Mouse (Mus musculus) forebrain, embryonic 13.5 days (tissue): ENCODE measurements at regions not wholly inside any gene's neighbourhood (a gene's known extent, or its start where the extent isn't known, plus 50 kb on each side); places are given as distances from the start of the nearest gene placed in this dataset.
A peak's percentile ranks its signal among the peaks of the same experiment; 100 is the strongest.

Experiments used
- ATAC-seq: fragments of 200-750 bp; cut with Nextera tagmentation; 2 replicates; pipeline ENCODE4 v1.8.0; 2017
- H3K27ac ChIP-seq: fragments of 300-500 bp; sonication (generic); 2 replicates; pipeline ENCODE4 v1.5.1; 2015; ENCODE audit warnings: inconsistent platforms, mild to moderate bottlenecking, moderate library complexity
- H3K27me3 ChIP-seq: fragments of 300-500 bp; sonication (generic); 2 replicates; pipeline ENCODE4 v1.6.1; 2015; ENCODE audit warnings: mild to moderate bottlenecking, inconsistent platforms
- H3K36me3 ChIP-seq: fragments of 300-500 bp; sonication (generic); 2 replicates; pipeline ENCODE4 v1.6.1; 2015; ENCODE audit warnings: mild to moderate bottlenecking, inconsistent platforms; ENCODE audit not compliant: poor library complexity, severe bottlenecking
- H3K4me1 ChIP-seq: fragments of 300-500 bp; sonication (generic); 2 replicates; pipeline ENCODE4 v1.6.1; 2015; ENCODE audit warnings: inconsistent platforms
- H3K4me2 ChIP-seq: fragments of 300-500 bp; sonication (generic); 2 replicates; pipeline ENCODE4 v1.6.1; 2015; ENCODE audit warnings: inconsistent platforms, mild to moderate bottlenecking, moderate library complexity
- H3K4me3 ChIP-seq: fragments of 300-500 bp; sonication (generic); 2 replicates; pipeline ENCODE4 v1.5.1; 2015; ENCODE audit warnings: mild to moderate bottlenecking, inconsistent platforms
- H3K9ac ChIP-seq: fragments of 300-500 bp; sonication (generic); 2 replicates; pipeline ENCODE4 v1.6.1; 2015; ENCODE audit warnings: mild to moderate bottlenecking, inconsistent platforms
- H3K9me3 ChIP-seq: fragments of 300-500 bp; sonication (generic); replicated peaks from 2 replicates; pipeline ENCODE4 v1.6.1; 2016; ENCODE audit warnings: inconsistent platforms
- WGBS: fragments of 180-500 bp; shearing (Covaris S2); methylation state at CpG from one replicate; pipeline ENCODE4 v1.1.7; 2015; 5-methylcytosine and 5-hydroxymethylcytosine counted together

DNA sequence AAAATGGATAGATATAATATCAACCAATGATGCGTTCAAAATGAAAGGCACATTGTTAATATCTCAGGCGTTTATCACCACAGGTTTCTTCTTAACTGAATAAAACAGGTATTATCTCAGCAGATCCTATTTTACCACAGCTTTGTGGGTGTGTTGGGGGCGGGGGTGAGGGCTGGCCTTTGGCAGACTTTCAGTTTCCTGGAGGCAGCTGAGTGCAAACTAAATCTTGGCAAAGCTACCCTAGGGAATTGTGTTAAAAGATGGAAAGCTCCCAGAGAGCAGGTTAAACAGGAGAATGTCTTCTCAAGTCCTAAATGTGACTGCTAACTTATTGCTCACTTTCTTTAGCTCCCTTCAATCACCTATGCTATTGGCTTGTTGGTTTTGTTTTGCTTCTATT lies 223.8 kb downstream of the Kdm4c start:
- Histone ChIP-seq H3K27me3 (no peaks in the 10 kb centered on the region), H3K9ac (no peak overlapping the region), H3K4me3 (no peak overlapping the region), H3K4me1 (no peaks in the 10 kb centered on the region), H3K27ac (no peak overlapping the region), H3K36me3 (no peaks in the 10 kb centered on the region), H3K9me3 (no peaks in the 10 kb centered on the region), H3K4me2 (no peak overlapping the region)
- 53% methylated on average over 3 of the region's 3 CpGs for WGBS
- ATAC-seq, result no peak

DNA sequence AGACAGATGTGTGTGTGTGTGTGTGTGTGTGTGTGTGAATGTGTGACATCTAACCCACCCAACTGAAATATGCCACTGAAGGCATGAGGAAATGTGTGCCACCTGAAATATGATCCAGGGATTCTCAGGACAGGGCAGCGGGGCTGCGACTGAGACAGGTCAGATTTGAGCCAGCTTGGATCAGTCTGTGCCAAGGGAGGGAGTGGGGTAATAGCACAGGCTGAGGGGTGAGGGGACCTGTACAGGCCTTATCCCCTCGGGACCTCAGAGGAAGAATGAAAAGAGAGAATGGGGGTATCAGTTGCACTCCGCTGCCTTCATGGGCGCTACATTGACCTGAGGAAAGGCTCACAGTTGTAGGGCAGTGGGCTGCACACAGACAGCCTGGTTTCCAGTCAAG lies 270.2 kb downstream of the Kdm4c start:
- H3K27me3 ChIP-seq, result no peaks in the 10 kb centered on the region
- no peaks in the 10 kb centered on the region for H3K36me3 ChIP-seq
- 82% methylated on average over 5 of the region's 5 CpGs for WGBS
- no peak for ATAC-seq
- H3K9me3 ChIP-seq, result no peaks in the 10 kb centered on the region
- H3K27ac ChIP-seq, result no peak overlapping the region
- no peaks in the 10 kb centered on the region for H3K4me1 ChIP-seq
- H3K4me2 ChIP-seq, result no peak overlapping the region
- H3K4me3 ChIP-seq, result no peak overlapping the region
- no peak overlapping the region for H3K9ac ChIP-seq

DNA sequence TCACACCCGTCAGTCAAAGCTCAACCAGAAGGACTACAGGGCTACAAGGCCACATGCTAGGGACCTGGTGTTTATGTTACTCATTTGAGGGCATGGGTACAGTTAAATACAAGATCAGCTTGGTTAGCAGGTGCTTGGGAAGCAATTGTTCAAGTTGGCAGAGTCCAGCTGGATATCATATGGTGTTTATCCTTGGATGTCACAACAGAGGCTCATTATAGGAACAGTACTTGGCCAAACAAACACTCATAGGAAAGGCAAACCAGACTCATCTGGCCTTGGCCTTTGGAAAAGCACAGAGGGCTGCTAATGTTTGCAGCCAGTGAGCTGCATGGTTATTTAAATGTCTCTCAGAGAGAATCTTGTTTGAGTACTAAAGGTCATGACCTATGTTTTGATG lies 311.6 kb downstream of the Kdm4c start:
- ATAC-seq, result peak; percentile 92
- Histone ChIP-seq H3K4me3 (no peak overlapping the region), H3K27me3 (no peaks in the 10 kb centered on the region), H3K9me3 (no peaks in the 10 kb centered on the region), H3K4me1 (no peaks in the 10 kb centered on the region), H3K9ac (no peak overlapping the region), H3K4me2 (no peak overlapping the region), H3K27ac (no peak overlapping the region), H3K36me3 (no peaks in the 10 kb centered on the region)
- 57% methylated on average over 1 of the region's 1 CpGs for WGBS

DNA sequence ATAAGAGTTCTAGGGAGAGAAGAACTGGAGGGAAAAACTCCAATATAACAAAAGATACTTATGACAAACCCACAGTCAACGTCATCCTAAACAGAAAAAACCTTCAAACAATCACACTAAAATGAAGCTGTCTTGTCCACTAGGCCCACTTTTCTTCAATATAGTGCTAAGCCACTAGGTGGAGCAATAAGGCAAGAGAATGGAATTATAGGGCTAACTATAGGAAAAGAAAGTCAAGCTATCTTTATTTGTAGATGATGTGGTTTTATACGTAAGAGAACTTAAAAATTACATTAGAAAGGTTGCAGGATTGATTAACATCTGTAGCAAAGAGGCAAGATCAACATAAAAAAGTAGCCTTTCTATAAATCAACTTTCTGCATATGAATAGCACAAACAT lies 321.3 kb downstream of the Kdm4c start:
- ATAC-seq, result peak; percentile 59; the same call in 1 of the 2 replicates
- WGBS, result 28% methylated on average over 2 of the region's 2 CpGs
- Histone ChIP-seq H3K9ac (no peak overlapping the region), H3K27me3 (no peaks in the 10 kb centered on the region), H3K4me2 (no peak overlapping the region), H3K36me3 (no peaks in the 10 kb centered on the region), H3K4me3 (no peak overlapping the region), H3K9me3 (no peaks in the 10 kb centered on the region), H3K27ac (no peak overlapping the region), H3K4me1 (no peaks in the 10 kb centered on the region)

DNA sequence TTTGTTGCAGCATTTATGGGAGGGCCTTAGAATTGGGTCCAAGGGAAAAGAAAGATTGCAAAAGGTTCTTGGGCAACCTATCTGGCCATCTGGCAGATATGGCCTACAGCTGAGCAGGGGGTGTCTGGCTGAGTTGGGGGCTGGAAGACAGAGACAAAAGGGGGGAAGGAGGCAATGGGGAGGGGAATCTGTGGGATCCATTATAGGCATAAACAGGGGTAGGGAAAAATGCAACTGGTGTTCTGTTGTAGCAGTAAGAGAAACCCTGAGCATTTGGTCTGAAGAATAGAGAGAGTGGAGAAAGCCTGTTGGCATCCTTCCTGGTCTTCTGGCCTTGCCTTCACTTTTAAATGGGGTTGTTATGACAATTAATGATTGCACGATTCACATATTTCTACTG lies 344.1 kb downstream of the Kdm4c start:
- no peak overlapping the region for H3K27ac ChIP-seq
- no peak overlapping the region for H3K4me3 ChIP-seq
- 91% methylated on average over 1 of the region's 1 CpGs for WGBS
- H3K4me2 ChIP-seq, result no peak overlapping the region
- no peak overlapping the region for H3K9ac ChIP-seq
- no peaks in the 10 kb centered on the region for H3K9me3 ChIP-seq
- no peaks in the 10 kb centered on the region for H3K27me3 ChIP-seq
- H3K4me1 ChIP-seq, result no peaks in the 10 kb centered on the region
- no peaks in the 10 kb centered on the region for H3K36me3 ChIP-seq
- ATAC-seq, result no peak

DNA sequence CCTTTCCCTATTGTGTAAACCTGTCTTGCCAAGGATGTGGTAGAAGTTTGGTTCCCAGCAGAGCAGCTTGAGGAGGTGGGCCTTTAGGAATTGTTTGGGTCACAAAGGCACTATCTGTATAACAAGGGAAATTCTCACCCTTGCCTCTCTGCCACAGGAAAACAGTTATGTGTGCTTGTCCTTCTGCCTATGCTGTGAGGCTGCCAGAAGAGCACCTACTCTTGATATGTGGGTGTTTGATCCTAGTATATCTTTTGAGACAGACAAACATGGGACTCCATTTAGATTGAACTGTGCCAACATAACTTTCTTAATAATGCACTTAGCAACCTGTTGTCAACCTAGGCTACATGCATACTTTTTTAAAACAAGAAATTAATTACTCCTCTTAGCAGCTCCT lies 344.8 kb downstream of the Kdm4c start:
- ATAC-seq, result no peak
- no peak overlapping the region for H3K4me3 ChIP-seq

DNA sequence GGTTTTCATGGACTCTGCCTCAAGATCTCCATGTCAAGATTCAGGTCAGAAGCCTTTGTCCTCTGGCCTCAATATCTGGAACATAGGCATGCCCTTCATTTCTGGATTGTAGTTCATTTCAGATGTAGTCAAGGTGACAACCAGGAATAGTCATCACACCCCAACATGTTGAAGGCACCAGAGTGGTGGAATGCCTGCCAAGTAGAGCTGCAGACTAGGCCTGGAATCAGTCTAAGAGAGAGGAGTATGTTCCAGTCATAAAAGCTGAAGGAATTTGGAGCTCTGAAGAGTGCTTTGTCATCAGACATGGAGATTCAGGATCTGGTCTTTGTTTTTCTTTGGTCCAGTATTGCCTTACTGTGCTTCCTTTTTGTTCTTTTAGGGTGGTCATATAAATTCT lies 346.5 kb downstream of the Kdm4c start:
- Histone ChIP-seq H3K9me3 (no peaks in the 10 kb centered on the region), H3K27ac (no peak overlapping the region), H3K36me3 (no peaks in the 10 kb centered on the region), H3K4me2 (no peak overlapping the region), H3K4me3 (no peak overlapping the region), H3K9ac (no peak overlapping the region), H3K4me1 (no peaks in the 10 kb centered on the region), H3K27me3 (no peaks in the 10 kb centered on the region)
- no peak for ATAC-seq

More for the DNA sequence above, 344.8 kb downstream of the Kdm4c start:
- H3K9me3 ChIP-seq, result no peaks in the 10 kb centered on the region
- no peak overlapping the region for H3K4me2 ChIP-seq
- no peak overlapping the region for H3K9ac ChIP-seq
- no peaks in the 10 kb centered on the region for H3K36me3 ChIP-seq
- H3K27me3 ChIP-seq, result no peaks in the 10 kb centered on the region
- no peaks in the 10 kb centered on the region for H3K4me1 ChIP-seq
- H3K27ac ChIP-seq, result no peak overlapping the region

DNA sequence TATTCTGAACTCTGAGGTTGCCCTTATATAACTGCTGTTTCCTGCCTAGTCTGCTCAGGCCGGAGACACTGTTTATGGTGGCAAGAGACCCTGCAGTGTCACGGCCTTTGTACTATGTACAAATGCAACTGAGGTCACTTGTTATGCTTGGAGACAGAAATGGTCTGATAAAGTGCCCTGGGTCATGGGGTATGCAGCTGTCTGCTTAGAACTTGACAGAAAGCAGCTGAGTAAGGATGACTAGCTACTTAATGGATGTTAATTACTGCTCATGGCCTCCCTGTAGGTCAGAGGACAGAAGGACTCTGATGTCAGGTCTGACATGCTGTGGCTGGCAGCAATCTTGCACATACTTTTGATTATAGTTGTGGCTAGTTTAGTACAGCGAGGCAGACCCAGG lies 370.7 kb downstream of the Kdm4c start:
- ATAC-seq, result peak; percentile 36
- H3K36me3 ChIP-seq, result no peaks in the 10 kb centered on the region
- no peak overlapping the region for H3K4me2 ChIP-seq
- WGBS, result 65% methylated on average over 3 of the region's 3 CpGs
- no peaks in the 10 kb centered on the region for H3K9me3 ChIP-seq
- H3K27me3 ChIP-seq, result no peaks in the 10 kb centered on the region
- no peak overlapping the region for H3K9ac ChIP-seq
- no peak overlapping the region for H3K4me3 ChIP-seq
- H3K4me1 ChIP-seq, result no peaks in the 10 kb centered on the region
- H3K27ac ChIP-seq, result no peak overlapping the region
